Mouse (Mus musculus) inflammation-experienced regulatory T-cells, adult 16 weeks (primary cell): ENCODE results near the gene Pars2. TPM values are rescaled to one million over a fixed set of nuclear protein-coding genes. Genes with fewer than 3 reads are reported as not detected.

Experiments used
- polyA plus RNA-seq: library from polyadenylated mRNA; unstranded; fragments of 100-300 nt; shearing (Covaris generic); gene quantifications from one replicate; pipeline ENCODE4 v1.2.1, GENCODE M21; 2017

Gene Pars2
- polyA plus RNA-seq, result 15.3 TPM

DNA sequence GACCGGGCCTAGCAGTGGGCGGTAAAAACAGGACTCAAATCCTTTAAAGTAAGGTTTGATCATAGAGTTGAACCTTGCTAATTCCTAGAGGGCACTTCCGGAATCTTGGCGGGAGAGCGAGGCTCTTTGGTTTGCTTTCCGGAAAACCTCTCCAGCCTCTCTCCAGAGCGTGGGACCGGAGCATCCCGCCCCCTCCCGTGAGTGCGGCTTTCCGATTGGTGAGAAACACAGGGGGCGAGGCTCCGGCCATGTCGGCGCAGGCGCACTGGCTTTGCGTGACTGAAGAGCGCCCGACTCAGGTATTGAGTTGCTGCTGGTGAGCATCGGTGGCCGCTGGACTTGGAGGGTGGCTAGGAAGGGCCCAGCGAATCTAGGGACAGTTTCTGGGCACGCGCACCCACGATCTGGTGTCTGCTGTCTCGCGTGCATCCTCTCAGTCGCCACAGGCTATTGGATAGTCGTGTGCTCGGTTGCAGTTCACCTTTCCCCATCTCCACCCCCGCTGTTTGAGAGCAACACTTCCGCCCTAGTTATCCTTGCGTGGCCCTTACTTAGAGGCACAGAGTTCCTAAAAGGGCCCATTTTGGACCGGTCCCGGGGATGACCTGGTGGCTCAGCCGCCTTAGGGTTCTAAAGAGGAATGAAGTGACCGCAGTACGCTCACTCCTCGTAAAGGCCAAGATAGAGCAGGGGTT, at the start of gene Pars2:
TSS of gene Pars2 (plus strand) at position 237 of the 695 bp plus-strand sequence.

DNA sequence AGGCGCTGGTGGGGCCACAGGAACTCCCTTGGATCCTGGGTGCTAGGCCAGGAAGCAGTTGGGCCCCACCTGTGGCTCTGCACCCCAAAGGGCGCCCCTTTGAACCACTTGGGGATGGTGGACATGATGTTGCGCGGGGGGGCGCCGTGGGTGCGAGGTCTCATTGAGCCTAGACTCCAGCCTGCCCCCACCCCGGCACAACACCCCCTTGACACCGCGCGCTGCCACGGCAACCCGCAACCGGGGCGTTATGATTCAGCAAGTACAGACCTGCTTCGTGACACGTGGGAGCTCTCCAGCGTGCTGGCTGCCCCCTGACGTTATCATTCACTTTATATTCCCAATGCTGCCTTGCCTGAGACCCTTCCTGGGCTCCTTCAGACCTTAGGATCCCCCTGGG, 33.8 kb upstream of the Pars2 start, which contains the start of gene Lexm:
TSS of gene Lexm (minus strand) at position 186 of the 400 bp plus-strand sequence.

DNA sequence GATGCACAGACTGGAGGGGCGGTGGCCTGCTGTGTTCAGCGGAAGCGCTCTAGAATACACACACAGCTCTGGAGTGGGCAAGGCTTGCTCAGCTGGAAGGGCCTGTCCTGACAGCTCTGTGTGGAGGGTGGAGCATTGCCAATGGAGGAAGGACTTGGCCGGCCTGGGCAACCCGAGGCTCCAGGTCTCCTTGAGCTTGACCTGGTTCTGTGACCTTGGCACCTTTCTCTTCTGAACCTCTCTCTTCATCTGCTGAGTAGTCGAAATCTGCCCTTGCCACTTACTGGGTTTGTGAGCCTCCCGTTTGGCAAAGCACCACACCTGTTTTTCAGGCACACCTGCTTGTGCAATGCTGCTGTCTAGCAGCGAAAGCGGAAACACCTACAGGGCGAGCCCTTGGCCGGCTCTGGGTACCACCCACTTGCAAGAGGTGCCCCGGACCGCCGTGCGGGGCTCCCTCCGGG, 28.8 kb upstream of the Pars2 start, which contains the start of gene Ttc22:
TSS of gene Ttc22 (plus strand) at position 403 of the 464 bp plus-strand sequence.

DNA sequence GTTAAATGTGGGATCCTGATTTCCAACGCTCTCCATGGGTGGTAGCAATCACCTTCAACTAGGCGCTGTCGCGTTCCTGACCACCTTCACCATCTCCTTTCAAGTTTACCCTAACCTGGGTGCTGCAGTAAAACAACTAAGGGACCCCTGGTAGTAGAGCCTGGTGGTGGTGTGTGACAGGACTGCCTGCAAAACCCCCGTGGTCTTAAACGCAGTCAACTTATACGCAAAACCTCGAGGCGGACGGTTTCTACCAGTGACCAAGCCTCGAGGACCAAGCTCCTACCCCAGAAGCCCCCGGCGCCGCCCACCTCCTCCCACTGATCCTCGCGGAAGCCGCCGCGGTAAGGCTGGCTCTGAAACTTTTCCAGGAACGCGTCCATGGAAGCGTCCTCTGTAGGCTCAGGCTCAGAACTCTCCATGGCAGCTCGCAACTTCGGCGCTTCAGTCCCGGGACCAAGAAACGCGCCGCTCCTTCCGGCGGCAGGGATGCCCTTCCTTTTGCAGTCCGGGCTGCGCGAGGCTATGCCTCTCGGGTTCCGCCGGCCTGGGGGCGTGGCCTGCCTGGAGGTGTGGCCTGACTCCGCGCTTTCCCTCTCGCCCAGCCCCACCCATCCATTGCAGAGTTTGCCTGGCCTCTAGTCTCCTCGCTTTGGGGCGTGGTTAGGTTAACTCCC, 27.7 kb downstream of the Pars2 start, which contains the start of gene Ttc4:
TSS of gene Ttc4 (minus strand) at position 503 of the 677 bp plus-strand sequence.

Other genes with a start within 250 kb of the Pars2 start
- not detected for gene Pcsk9, start 186.7 kb upstream of the Pars2 start, polyA plus RNA-seq
- not detected for gene Bsnd, start 158.8 kb upstream of the Pars2 start, polyA plus RNA-seq
- gene Dhcr24, start 90.0 kb upstream of the Pars2 start, polyA plus RNA-seq, result 1.1 TPM
- gene Lexm, start 33.8 kb upstream of the Pars2 start, polyA plus RNA-seq, result not detected
- not detected for gene Ttc22, start 28.6 kb upstream of the Pars2 start, polyA plus RNA-seq
- gene Ttc4, start 27.9 kb downstream of the Pars2 start, polyA plus RNA-seq, result 86.3 TPM
- 0.13 TPM for gene Mroh7, start 79.9 kb downstream of the Pars2 start, polyA plus RNA-seq
- not detected for gene Fam151a, start 82.8 kb downstream of the Pars2 start, polyA plus RNA-seq
- gene Acot11, start 153.9 kb downstream of the Pars2 start, polyA plus RNA-seq, result 25.1 TPM